Comparison of ENCODE assay signal across 12 mouse cellular contexts in genomic region chr10:96479786-96480185, GRCm38 (mm10).
A peak's percentile ranks its signal among the peaks of the same experiment; 100 is the strongest.
DNase-seq lines count a peak whose midpoint lies in the region; ATAC-seq and TF ChIP-seq lines count a peak whose summit lies in the region.
"Had no signal": no experiment of that assay in that cellular context is flagged by ENCODE, and none has a peak within 500 bp of the region (broad histone marks: within the 10 kb centered on the region; RNA-seq: fewer than 3 reads in every experiment).

No protein-coding gene starts in this region.

- ATAC-seq in lung, embryonic 14.5 days (ENCODE audit: insufficient read depth): no peak
- no peak for ATAC-seq in forebrain, embryonic 15.5 days (replicated peaks)
- no peak for ATAC-seq in midbrain, embryonic 15.5 days (replicated peaks)
- ATAC-seq in megakaryocyte, adult 5-6 weeks (ENCODE audit: poor library complexity, severe bottlenecking): no peak

- no peaks in the 10 kb centered on the region for H3K36me3 ChIP-seq in lung, embryonic 14.5 days (ENCODE audit: insufficient read depth)
- no peaks in the 10 kb centered on the region for H3K36me3 ChIP-seq in forebrain, embryonic 10.5 days (replicated peaks)
- H3K36me3 ChIP-seq in forebrain, embryonic 15.5 days: no peaks in the 10 kb centered on the region
- no peaks in the 10 kb centered on the region for H3K36me3 ChIP-seq in midbrain, embryonic 15.5 days (replicated peaks)
- H3K36me3 ChIP-seq: liver, embryonic 15.5 days had no signal

- no peak overlapping the region for H3K4me2 ChIP-seq in lung, embryonic 14.5 days
- H3K4me2 ChIP-seq in forebrain, embryonic 15.5 days (replicated peaks): peak overlapping the region; percentile 24
- H3K4me2 ChIP-seq in midbrain, embryonic 15.5 days: no peak overlapping the region
- H3K4me2 ChIP-seq: hindbrain, embryonic 14.5 days; liver, embryonic 15.5 days had no signal

- no peak for TF ChIP-seq CTCF in lung, embryonic 14.5 days (IDR thresholded peaks at IDR 0.05; ENCODE audit: low read depth)

- peak; percentile 54 for DNase-seq in lung, embryonic 14.5 days
- DNase-seq in lung, postnatal 36 days: no peak
- DNase-seq in forebrain, embryonic 10.5 days (ENCODE audit: extremely low spot score, low spot score): no peak
- DNase-seq in natural killer cell, adult 2 months (ENCODE audit: low spot score in 2 of 2): no peak
- DNase-seq: thymus, postnatal 36 days had no signal

- H3K4me3 ChIP-seq in lung, embryonic 14.5 days (ENCODE audit: low read depth, low read length): no peak overlapping the region
- no peak overlapping the region for H3K4me3 ChIP-seq in forebrain, embryonic 10.5 days
- no peak overlapping the region for H3K4me3 ChIP-seq in forebrain, embryonic 15.5 days
- no peak overlapping the region for H3K4me3 ChIP-seq in midbrain, embryonic 15.5 days
- H3K4me3 ChIP-seq: erythroblast, embryonic 14.5 days; liver, embryonic 15.5 days had no signal

- H3K9ac ChIP-seq in lung, embryonic 14.5 days: no peak overlapping the region
- H3K9ac ChIP-seq in forebrain, embryonic 15.5 days (replicated peaks): no peak overlapping the region
- H3K9ac ChIP-seq in midbrain, embryonic 15.5 days: no peak overlapping the region
- H3K9ac ChIP-seq: liver, embryonic 15.5 days had no signal

- H3K27me3 ChIP-seq in lung, embryonic 14.5 days (ENCODE audit: insufficient read depth, low read length): no peaks in the 10 kb centered on the region
- H3K27me3 ChIP-seq in forebrain, embryonic 10.5 days (ENCODE audit: poor library complexity, severe bottlenecking): no peaks in the 10 kb centered on the region
- no peaks in the 10 kb centered on the region for H3K27me3 ChIP-seq in forebrain, embryonic 15.5 days
- H3K27me3 ChIP-seq in midbrain, embryonic 15.5 days (replicated peaks): no peaks in the 10 kb centered on the region
- H3K27me3 ChIP-seq: liver, embryonic 15.5 days had no signal

- peaks cover 15% of the 10 kb centered on the region for H3K4me1 ChIP-seq in lung, embryonic 14.5 days (ENCODE audit: insufficient read depth)
- H3K4me1 ChIP-seq in forebrain, embryonic 10.5 days: peaks cover 30% of the 10 kb centered on the region
- H3K4me1 ChIP-seq in forebrain, embryonic 15.5 days: peaks cover 25% of the 10 kb centered on the region
- peaks cover 4% of the 10 kb centered on the region; the same call in 1 of the 2 replicates for H3K4me1 ChIP-seq in midbrain, embryonic 15.5 days
- H3K4me1 ChIP-seq: liver, embryonic 15.5 days had no signal

- WGBS in lung, embryonic 14.5 days: 37% methylated on average over 8 of the region's 8 CpGs
- WGBS in forebrain, embryonic 10.5 days: 80% methylated on average over 8 of the region's 8 CpGs
- WGBS in forebrain, embryonic 15.5 days: 41% methylated on average over 8 of the region's 8 CpGs
- WGBS in midbrain, embryonic 15.5 days: 65% methylated on average over 8 of the region's 8 CpGs

- no peak overlapping the region for H3K27ac ChIP-seq in lung, embryonic 14.5 days (ENCODE audit: low read depth)
- peak overlapping the region; percentile 58; the same call in 1 of the 2 replicates for H3K27ac ChIP-seq in forebrain, embryonic 10.5 days
- H3K27ac ChIP-seq in forebrain, embryonic 15.5 days (replicated peaks): peak overlapping the region; percentile 66
- H3K27ac ChIP-seq in midbrain, embryonic 15.5 days: peak overlapping the region; percentile 16; the same call in 1 of the 2 replicates
- H3K27ac ChIP-seq: hindbrain, embryonic 14.5 days; kidney, postnatal 0 days; liver, embryonic 15.5 days had no signal

- no peaks in the 10 kb centered on the region for H3K9me3 ChIP-seq in lung, embryonic 14.5 days (ENCODE audit: low read depth, low read length)
- H3K9me3 ChIP-seq in forebrain, embryonic 10.5 days: no peaks in the 10 kb centered on the region
- 0 out of 2 replicates have a peak, but pooled peaks cover 4% of the 10 kb centered on the region for H3K9me3 ChIP-seq in forebrain, embryonic 15.5 days
- no peaks in the 10 kb centered on the region; the same call in 1 of the 2 replicates for H3K9me3 ChIP-seq in midbrain, embryonic 15.5 days
- H3K9me3 ChIP-seq: liver, embryonic 15.5 days had no signal
